Mouse (Mus musculus) G1E (cell line): ENCODE results near the gene Upf3a.

ENCODE experiments used
- CTCF ChIP-seq: IDR thresholded peaks from 2 replicates; pipeline ENCODE4 v1.5.1; 2012; ENCODE audit warnings: low read depth, low read length, inconsistent platforms, mixed read lengths
- GATA1 ChIP-seq: IDR thresholded peaks from 2 replicates; pipeline ENCODE4 v1.6.1; 2012; ENCODE audit warnings: borderline replicate concordance, low read length, inconsistent platforms, mixed read lengths
- POLR2AphosphoS5 ChIP-seq: IDR thresholded peaks from 2 replicates; pipeline ENCODE4 v1.6.1; 2012; ENCODE audit warnings: low read depth, low read length, inconsistent platforms; ENCODE audit not compliant: insufficient replicate concordance
- TAL1 ChIP-seq: conservative IDR thresholded peaks from 2 replicates; pipeline ENCODE4 v1.6.1; 2012; ENCODE audit warnings: low read depth, low read length, inconsistent platforms, mixed read lengths

GRCm38 (mm10) chr8:13757805-13758727, 27.3 kb upstream of the Upf3a start:
- 0 out of 2 replicates have a peak, but pooled peaks have one; percentile 3 for TF ChIP-seq CTCF
- TF ChIP-seq TAL1 = no peak
- no peak for TF ChIP-seq POLR2AphosphoS5
- TF ChIP-seq GATA1 = no peak
